Mouse (Mus musculus): ENCODE data around the gene Arv1. TPM values are rescaled to one million over a fixed set of nuclear protein-coding genes. Genes with fewer than 3 reads are reported as not detected.

The Arv1 gene
- total and polyA plus RNA-seq, 3 experiments: 9.7 to 22.0 (median 11.9) TPM

GRCm38 (mm10) chr8:124755481-124755880 lies 33.5 kb downstream of the Arv1 start:
- TF ChIP-seq KAT2A (IDR thresholded peaks at IDR 0.05; ENCODE audit: insufficient replicate concordance, low read length): no peak
- no peak for TF ChIP-seq POLR2AphosphoS2 (IDR thresholded peaks at IDR 0.05; ENCODE audit: low read depth, low read length)
- TF ChIP-seq CTCF (conservative IDR thresholded peaks at IDR 0.05 in 1 of 2, IDR thresholded peaks at IDR 0.05 in 1 of 2; ENCODE audit: low read depth in 2 of 2, low read length in 2 of 2): no peak
- no peak for TF ChIP-seq TCF12 (IDR thresholded peaks at IDR 0.05; ENCODE audit: low read depth, low read length)
- no peak for TF ChIP-seq ZMIZ1 (IDR thresholded peaks at IDR 0.05; ENCODE audit: low read depth, low read length)
- TF ChIP-seq POLR2A (IDR thresholded peaks at IDR 0.05; ENCODE audit: low read depth, low read length): no peak
- no peak for TF ChIP-seq PAX5 (IDR thresholded peaks at IDR 0.05; ENCODE audit: low read length)
- TF ChIP-seq MAX (IDR thresholded peaks at IDR 0.05; ENCODE audit: low read length): no peak
- no peak for TF ChIP-seq UBTF (IDR thresholded peaks at IDR 0.05; ENCODE audit: low read depth, low read length)
- TF ChIP-seq JUND (conservative IDR thresholded peaks at IDR 0.05; ENCODE audit: low read depth, low read length): no peak
- TF ChIP-seq TBP (conservative IDR thresholded peaks at IDR 0.05; ENCODE audit: low read depth, low read length): no peak
- TF ChIP-seq CHD2 (IDR thresholded peaks at IDR 0.05; ENCODE audit: low read length): no peak
- TF ChIP-seq EP300 (IDR thresholded peaks at IDR 0.05; ENCODE audit: low read length): no peak
- no peak for TF ChIP-seq E2F4 (IDR thresholded peaks at IDR 0.05; ENCODE audit: insufficient replicate concordance, low read depth, low read length)
- no peak for TF ChIP-seq MAZ (IDR thresholded peaks at IDR 0.05; ENCODE audit: low read depth, low read length)
- no peak overlapping the region for H3K4me3 ChIP-seq (replicated peaks in 1 of 3; ENCODE audit: low read depth in 2 of 3, low read length in 2 of 3, poor library complexity in 1 of 3)
- H3K9me3 ChIP-seq (replicated peaks; ENCODE audit: low read length): peaks cover 9% of the 10 kb centered on the region
- H3K4me1 ChIP-seq (ENCODE audit: control insufficient read depth in 1 of 2, insufficient read depth in 2 of 2): peaks cover 16 to 71% of the 10 kb centered on the region in 2 experiments
- dilution Hi-C loops (cut with MboI; ENCODE audit: extremely low pct_ligation_motif_present, extremely low pct_unique_long_range_greater_than_20kb, low sequenced_read_pairs) (no loop called here), in situ Hi-C loops (cut with MboI; ENCODE audit: low pct_ligation_motif_present, low pct_unique_long_range_greater_than_20kb, low sequenced_read_pairs) (no loop called here)
- no peak overlapping the region for H3K27ac ChIP-seq (ENCODE audit: insufficient read depth, low read depth)
- DNase-seq (ENCODE audit: extremely low read depth): no peak
- no peaks in the 10 kb centered on the region for H3K36me3 ChIP-seq (replicated peaks in 1 of 2; ENCODE audit: control insufficient read depth in 1 of 2, insufficient read depth in 1 of 2, low read length in 1 of 2)
- no peak overlapping the region for H3K4me2 ChIP-seq (ENCODE audit: insufficient read depth, low read depth, poor library complexity, severe bottlenecking)
- H3K79me2 ChIP-seq (replicated peaks; ENCODE audit: control insufficient read depth, extremely low read depth, insufficient read depth, poor library complexity, severe bottlenecking): no peaks in the 10 kb centered on the region
- H3K27me3 ChIP-seq (replicated peaks): peaks cover 9% of the 10 kb centered on the region
- H3K9ac ChIP-seq (ENCODE audit: insufficient read depth, low read depth): no peak overlapping the region

DNA sequence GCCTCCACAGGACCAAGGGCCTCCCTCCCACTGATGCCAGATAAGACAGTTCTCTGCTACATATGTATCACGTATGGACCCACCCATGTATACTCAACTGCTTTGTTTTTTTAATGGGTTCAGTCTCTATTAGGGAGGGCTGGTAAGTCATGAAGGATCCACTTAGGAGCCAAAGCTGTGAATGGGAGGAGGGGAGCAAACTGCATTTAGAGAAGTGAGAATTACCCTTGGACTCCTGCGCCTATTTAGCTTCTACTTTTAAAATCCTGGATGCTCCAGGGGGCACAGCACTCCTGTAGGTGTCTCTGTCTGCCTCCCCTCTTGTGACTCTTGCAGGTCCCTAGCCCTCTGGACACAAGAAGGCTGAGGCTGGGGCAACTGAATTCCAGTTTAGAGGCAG lies 34.2 kb downstream of the Arv1 start:
- H3K4me3 ChIP-seq (replicated peaks in 1 of 3; ENCODE audit: low read depth in 2 of 3, low read length in 2 of 3, poor library complexity in 1 of 3): no peak overlapping the region
- peaks cover 6% of the 10 kb centered on the region for H3K27me3 ChIP-seq (replicated peaks)
- dilution Hi-C loops (cut with MboI; ENCODE audit: extremely low pct_ligation_motif_present, extremely low pct_unique_long_range_greater_than_20kb, low sequenced_read_pairs) (no loop called here), in situ Hi-C loops (cut with MboI; ENCODE audit: low pct_ligation_motif_present, low pct_unique_long_range_greater_than_20kb, low sequenced_read_pairs) (no loop called here)
- H3K9ac ChIP-seq (ENCODE audit: insufficient read depth, low read depth): no peak overlapping the region
- H3K9me3 ChIP-seq (replicated peaks; ENCODE audit: low read length): peaks cover 9% of the 10 kb centered on the region
- peaks cover 16 to 64% of the 10 kb centered on the region in 2 experiments for H3K4me1 ChIP-seq (ENCODE audit: control insufficient read depth in 1 of 2, insufficient read depth in 2 of 2)
- H3K79me2 ChIP-seq (replicated peaks; ENCODE audit: control insufficient read depth, extremely low read depth, insufficient read depth, poor library complexity, severe bottlenecking): no peaks in the 10 kb centered on the region
- peak overlapping the region; percentile 93 for H3K4me2 ChIP-seq (ENCODE audit: insufficient read depth, low read depth, poor library complexity, severe bottlenecking)
- no peak overlapping the region for H3K27ac ChIP-seq (ENCODE audit: insufficient read depth, low read depth)
- DNase-seq (ENCODE audit: extremely low read depth): peak; percentile 36
- TF ChIP-seq ELF1 (IDR thresholded peaks at IDR 0.05; ENCODE audit: low read depth, low read length) (no peak), RCOR1 (conservative IDR thresholded peaks at IDR 0.05; ENCODE audit: low read depth, low read length) (peak; percentile 80; the same call in 1 of the 2 replicates), RAD21 (IDR thresholded peaks at IDR 0.05; ENCODE audit: low read depth, low read length) (no peak), EP300 (IDR thresholded peaks at IDR 0.05; ENCODE audit: low read length) (peak; percentile 57), IRF4 (IDR thresholded peaks at IDR 0.05; ENCODE audit: low read depth, low read length) (peak; percentile 55), CHD1 (IDR thresholded peaks at IDR 0.05; ENCODE audit: low read depth, low read length) (no peak; the same call in 1 of the 2 replicates)
- H3K36me3 ChIP-seq (replicated peaks in 1 of 2; ENCODE audit: control insufficient read depth in 1 of 2, insufficient read depth in 1 of 2, low read length in 1 of 2): no peaks in the 10 kb centered on the region

All from CH12.LX (cell line).